Mouse (Mus musculus): ENCODE measurements at regions not wholly inside any gene's neighbourhood (a gene's known extent, or its start where the extent isn't known, plus 50 kb on each side); places are given as distances from the start of the nearest gene placed in this dataset.

GRCm38 (mm10) chr8:67405947-67406346, 117.7 kb upstream of the Nat3 start:
- no peak overlapping the region for H3K27ac ChIP-seq
- DNase-seq (ENCODE audit: low spot score in 2 of 2), result peak in 1 of 2 experiments; percentile 25
- peak; percentile 79 for TF ChIP-seq CTCF (conservative IDR thresholded peaks at IDR 0.05)
- H3K4me3 ChIP-seq, result no peak overlapping the region

- Histone ChIP-seq H3K27ac (no peak overlapping the region), H3K4me3 (no peak overlapping the region)
- no peak for DNase-seq (ENCODE audit: low spot score in 2 of 2)
- no peak for TF ChIP-seq CTCF (conservative IDR thresholded peaks at IDR 0.05)
Observed at GRCm38 (mm10) chr8:67414826-67415225, 108.8 kb upstream of the Nat3 start.

GRCm38 (mm10) chr8:67422521-67422920, 101.1 kb upstream of the Nat3 start:
- no peak overlapping the region for H3K27ac ChIP-seq
- no peak for DNase-seq (ENCODE audit: low spot score in 2 of 2)
- no peak for TF ChIP-seq CTCF (conservative IDR thresholded peaks at IDR 0.05)
- no peak overlapping the region for H3K4me3 ChIP-seq

All from layer of hippocampus, adult 2 months (tissue).